ENCODE assay signal across 10 mouse cellular contexts in the genomic region with DNA sequence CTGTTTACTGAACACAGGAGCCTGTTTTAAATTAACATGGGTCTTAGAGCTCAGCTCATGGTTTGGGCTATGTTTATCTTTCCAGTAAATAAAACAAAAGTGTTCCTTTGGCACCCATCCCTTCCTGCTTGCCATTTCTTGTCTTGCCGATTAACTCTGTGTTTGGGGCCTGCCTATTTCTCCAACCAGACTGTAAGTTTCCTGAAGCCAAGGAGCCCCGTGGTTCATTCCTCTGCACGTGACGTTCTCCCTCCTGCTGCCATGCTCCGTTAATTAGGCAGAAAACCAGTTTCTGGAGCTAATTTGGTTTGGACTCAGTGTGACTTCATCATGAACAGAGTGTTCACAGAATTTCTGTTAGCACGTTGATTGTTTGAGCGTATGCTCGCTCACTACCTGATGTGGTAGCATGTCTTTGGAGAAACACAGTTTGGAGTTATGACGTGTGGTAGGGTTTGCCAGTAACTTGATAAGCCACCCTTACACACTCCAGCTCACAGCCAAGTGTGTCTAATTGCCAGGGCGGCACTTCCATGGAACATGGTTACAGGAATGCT.
DNase-seq lines count a peak whose midpoint lies in the region; ATAC-seq and TF ChIP-seq lines count a peak whose summit lies in the region.
"Had no signal": no experiment of that assay in that cellular context is flagged by ENCODE, and none has a peak within 500 bp of the region (broad histone marks: within the 10 kb centered on the region; RNA-seq: fewer than 3 reads in every experiment).

No protein-coding gene starts in this region.

- H3K9me3 ChIP-seq in intestine, embryonic 16.5 days (ENCODE audit: control insufficient read depth, low read length): no peaks in the 10 kb centered on the region
- H3K9me3 ChIP-seq: hindbrain, embryonic 10.5 days; neural tube, embryonic 12.5 days had no signal

- no peak for TF ChIP-seq CTCF in testis, adult 2 months (IDR thresholded peaks at IDR 0.05; ENCODE audit: control insufficient read depth, insufficient read depth, insufficient replicate concordance, low read depth, low read length)

- 70% methylated on average over 10 of the region's 10 CpGs for WGBS in intestine, embryonic 16.5 days

- peak; percentile 21 for DNase-seq in kidney, adult 11 months
- DNase-seq in kidney, postnatal 10 days: no peak
- no peak for DNase-seq in testis, postnatal 10 days (ENCODE audit: low spot score)
- DNase-seq in urinary bladder, postnatal 25 days (ENCODE audit: low spot score): no peak
- no peak for DNase-seq in T-cell, adult 2 months (ENCODE audit: low spot score)

- H3K4me2 ChIP-seq in intestine, embryonic 16.5 days (ENCODE audit: low read depth, low read length): 0 out of 2 replicates have a peak overlapping the region, but pooled peaks have one; percentile 1
- H3K4me2 ChIP-seq: neural tube, embryonic 12.5 days had no signal

- no peak overlapping the region for H3K4me3 ChIP-seq in testis, adult 2 months (ENCODE audit: control insufficient read depth, low read depth, low read length)
- H3K4me3 ChIP-seq in intestine, embryonic 16.5 days (ENCODE audit: low read length): no peak overlapping the region
- H3K4me3 ChIP-seq: hindbrain, embryonic 10.5 days; neural tube, embryonic 12.5 days had no signal

- peaks cover 4% of the 10 kb centered on the region for H3K4me1 ChIP-seq in testis, adult 2 months (ENCODE audit: control insufficient read depth, insufficient read depth, low read length)
- H3K4me1 ChIP-seq in intestine, embryonic 16.5 days (ENCODE audit: control insufficient read depth, insufficient read depth, low read length): peaks cover 30% of the 10 kb centered on the region

- ATAC-seq in intestine, embryonic 16.5 days: no peak

- peak overlapping the region; percentile 42; the same call in 1 of the 2 replicates for H3K27ac ChIP-seq in testis, adult 2 months (ENCODE audit: control insufficient read depth, insufficient read depth, low read depth, low read length)
- H3K27ac ChIP-seq in intestine, embryonic 16.5 days (ENCODE audit: low read length): no peak overlapping the region; the same call in 1 of the 2 replicates
- H3K27ac ChIP-seq: hindbrain, embryonic 10.5 days; macrophage; neural tube, embryonic 12.5 days had no signal

- no peak overlapping the region for H3K9ac ChIP-seq in intestine, embryonic 16.5 days (ENCODE audit: low read depth, low read length)
- H3K9ac ChIP-seq: neural tube, embryonic 12.5 days had no signal

- no peaks in the 10 kb centered on the region for H3K36me3 ChIP-seq in testis, adult 2 months (ENCODE audit: control insufficient read depth, insufficient read depth, low read length)
- H3K36me3 ChIP-seq in intestine, embryonic 16.5 days (ENCODE audit: control insufficient read depth, insufficient read depth, low read length): no peaks in the 10 kb centered on the region
- H3K36me3 ChIP-seq: neural tube, embryonic 12.5 days had no signal

- no peak for TF ChIP-seq POLR2A in testis, adult 2 months (IDR thresholded peaks at IDR 0.05; ENCODE audit: control insufficient read depth, low read depth, low read length)

- H3K27me3 ChIP-seq in testis, adult 2 months (ENCODE audit: control insufficient read depth, insufficient read depth, low read length): no peaks in the 10 kb centered on the region
- no peaks in the 10 kb centered on the region for H3K27me3 ChIP-seq in intestine, embryonic 16.5 days (replicated peaks; ENCODE audit: control insufficient read depth, insufficient read depth, low read length)
- H3K27me3 ChIP-seq: neural tube, embryonic 12.5 days had no signal
